Mouse (Mus musculus): ENCODE data around the gene Gm17374. TPM values are rescaled to one million over a fixed set of nuclear protein-coding genes. Genes with fewer than 3 reads are reported as not detected.

The Gm17374 gene
- polyA plus RNA-seq, 1 experiment, result not detected

DNA sequence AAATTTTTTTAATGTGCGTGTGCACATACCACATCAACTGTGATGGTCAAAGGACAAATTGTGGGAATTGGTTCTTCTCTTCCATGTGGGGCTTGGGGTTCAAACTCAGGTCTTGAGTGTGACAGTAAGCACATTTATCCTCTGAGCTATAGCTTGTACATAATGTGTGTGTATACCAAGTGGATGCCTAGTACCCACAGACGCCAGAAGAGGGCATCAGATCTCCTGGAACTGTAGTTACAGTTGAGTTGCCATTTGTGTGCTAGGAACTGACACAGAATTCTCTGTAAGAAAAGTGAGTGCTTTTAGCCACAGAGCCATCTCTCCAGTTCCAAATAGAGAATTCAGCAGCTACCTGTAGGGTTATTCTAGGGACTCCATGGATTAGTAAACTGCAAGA is 26.3 kb upstream of the Gm17374 start:
- no peak overlapping the region for H3ac ChIP-seq (ENCODE audit: control insufficient read depth, insufficient read length)
- peaks cover 71% of the 10 kb centered on the region for H3K36me3 ChIP-seq (ENCODE audit: control insufficient read depth, insufficient read depth)
- no peak overlapping the region for H3K4me2 ChIP-seq (ENCODE audit: low read depth)
- no peak overlapping the region for H3K4me3 ChIP-seq
- H3K79me2 ChIP-seq (ENCODE audit: control insufficient read depth, insufficient read depth), result no peaks in the 10 kb centered on the region
- TF ChIP-seq POLR2A (IDR thresholded peaks at IDR 0.05; ENCODE audit: insufficient read length, low read depth), result no peak
- no peaks in the 10 kb centered on the region for H3K27me3 ChIP-seq (ENCODE audit: control insufficient read depth, insufficient read depth, insufficient read length)

DNA sequence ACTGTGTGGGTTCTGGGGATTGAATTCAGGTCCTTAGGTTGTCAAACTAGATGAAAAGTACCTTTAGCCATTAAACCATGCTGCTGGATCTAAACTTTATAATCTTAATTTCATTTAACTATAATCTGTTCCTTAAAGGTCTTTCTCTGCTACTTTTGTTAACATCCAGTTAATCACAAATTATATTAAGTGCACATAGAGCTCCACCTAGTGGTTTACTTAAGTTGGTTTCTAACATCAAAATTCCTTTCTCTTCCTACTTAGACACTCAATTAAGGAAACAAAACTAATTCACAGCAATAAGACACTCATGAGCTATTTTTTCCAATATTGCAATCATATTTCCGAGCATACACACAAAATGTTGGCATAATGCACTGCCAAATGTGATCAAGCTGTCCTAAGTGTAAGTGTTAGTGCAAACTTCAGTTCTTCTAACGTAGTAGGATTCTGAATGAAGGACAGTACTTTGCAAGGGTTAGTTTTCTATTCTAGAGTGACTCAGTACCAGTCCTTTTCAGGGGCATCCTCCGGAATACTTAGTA is 7.4 kb downstream of the Gm17374 start:
- Histone ChIP-seq H3K36me3 (ENCODE audit: control insufficient read depth, insufficient read depth) (peaks cover 67% of the 10 kb centered on the region), H3K4me3 (no peak overlapping the region), H3K4me2 (ENCODE audit: low read depth) (no peak overlapping the region), H3K27me3 (ENCODE audit: control insufficient read depth, insufficient read depth, insufficient read length) (no peaks in the 10 kb centered on the region), H3ac (ENCODE audit: control insufficient read depth, insufficient read length) (no peak overlapping the region), H3K79me2 (ENCODE audit: control insufficient read depth, insufficient read depth) (peaks cover 5% of the 10 kb centered on the region)
- TF ChIP-seq E2F4 (IDR thresholded peaks at IDR 0.05; ENCODE audit: insufficient read depth) (no peak), POLR2AphosphoS2 (IDR thresholded peaks at IDR 0.05; ENCODE audit: insufficient read length, low read depth) (no peak), TCF12 (IDR thresholded peaks at IDR 0.05; ENCODE audit: insufficient read depth, poor library complexity, severe bottlenecking) (no peak), MYOD1 (IDR thresholded peaks at IDR 0.05; ENCODE audit: control insufficient read depth in 1 of 3, insufficient read length in 2 of 3, low read depth in 2 of 3) (no peak), TCF3 (IDR thresholded peaks at IDR 0.05; ENCODE audit: insufficient read length, low read depth) (no peak), CEBPB (IDR thresholded peaks at IDR 0.05; ENCODE audit: insufficient read depth, poor library complexity, severe bottlenecking) (no peak), MAX (IDR thresholded peaks at IDR 0.05; ENCODE audit: low read depth) (no peak), POLR2A (IDR thresholded peaks at IDR 0.05; ENCODE audit: insufficient read length, low read depth) (no peak), SRF (IDR thresholded peaks at IDR 0.05; ENCODE audit: control insufficient read depth, insufficient read length, low read depth) (no peak), REST (IDR thresholded peaks at IDR 0.05; ENCODE audit: insufficient read depth, insufficient read length) (no peak), USF1 (IDR thresholded peaks at IDR 0.05; ENCODE audit: low read depth) (no peak)

DNA sequence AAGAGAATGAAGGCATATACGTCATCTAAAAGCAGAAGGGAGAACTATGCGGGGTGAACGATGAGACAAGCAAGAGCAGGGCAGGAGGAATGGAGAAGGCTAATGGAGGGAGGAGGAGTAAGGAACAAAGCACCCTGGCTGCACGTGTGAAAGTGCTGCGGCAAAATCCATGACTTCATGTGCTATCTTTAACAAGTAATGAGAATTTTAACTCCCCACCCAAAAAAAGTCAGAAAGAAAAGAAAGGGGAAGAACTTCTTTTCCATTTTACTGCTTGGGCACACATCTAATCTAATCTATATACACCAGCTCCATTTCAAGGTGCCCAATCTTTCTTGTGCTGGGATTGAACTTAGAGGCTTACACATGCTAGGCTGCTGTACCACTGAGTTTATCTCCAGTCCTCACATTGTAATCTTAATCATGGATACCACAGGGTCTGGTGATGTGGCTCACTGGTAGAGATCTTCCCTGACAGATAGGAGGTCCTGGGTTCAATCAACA is 11.6 kb downstream of the Gm17374 start:
- Histone ChIP-seq H3K4me2 (ENCODE audit: low read depth) (no peak overlapping the region), H3K36me3 (ENCODE audit: control insufficient read depth, insufficient read depth) (peaks cover 70% of the 10 kb centered on the region), H3K4me3 (no peak overlapping the region), H3K27me3 (ENCODE audit: control insufficient read depth, insufficient read depth, insufficient read length) (no peaks in the 10 kb centered on the region), H3ac (ENCODE audit: control insufficient read depth, insufficient read length) (no peak overlapping the region), H3K79me2 (ENCODE audit: control insufficient read depth, insufficient read depth) (peaks cover 38% of the 10 kb centered on the region)
- TF ChIP-seq POLR2A (IDR thresholded peaks at IDR 0.05; ENCODE audit: insufficient read length, low read depth), result no peak
- TF ChIP-seq SRF (IDR thresholded peaks at IDR 0.05; ENCODE audit: control insufficient read depth, insufficient read length, low read depth), result no peak
- TF ChIP-seq CEBPB (IDR thresholded peaks at IDR 0.05; ENCODE audit: insufficient read depth, poor library complexity, severe bottlenecking), result no peak
- TF ChIP-seq E2F4 (IDR thresholded peaks at IDR 0.05; ENCODE audit: insufficient read depth), result no peak
- no peak for TF ChIP-seq TCF3 (IDR thresholded peaks at IDR 0.05; ENCODE audit: insufficient read length, low read depth)
- no peak for TF ChIP-seq POLR2AphosphoS2 (IDR thresholded peaks at IDR 0.05; ENCODE audit: insufficient read length, low read depth)

DNA sequence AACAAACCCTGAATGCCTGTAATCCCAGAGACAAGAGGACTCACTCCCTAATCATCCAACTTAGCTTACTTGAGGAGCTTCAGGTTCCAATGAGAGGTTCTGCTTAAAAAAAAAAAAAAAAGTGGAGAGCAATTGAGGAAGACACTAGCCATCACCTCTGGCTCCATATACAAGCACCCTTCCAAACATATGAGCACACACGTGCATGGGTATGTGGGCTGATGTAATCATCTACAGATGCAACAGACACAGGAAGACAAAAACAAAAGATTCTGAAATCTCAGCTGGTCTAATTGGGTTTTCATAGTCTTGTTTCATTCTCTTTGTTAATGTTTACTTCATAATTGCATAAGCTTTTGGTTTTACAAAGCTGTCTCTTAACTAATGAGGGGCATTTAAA is 17.2 kb downstream of the Gm17374 start:
- Histone ChIP-seq H3K79me2 (ENCODE audit: control insufficient read depth, insufficient read depth) (peaks cover 64% of the 10 kb centered on the region), H3K4me2 (ENCODE audit: low read depth) (peak overlapping the region; percentile 83), H3ac (ENCODE audit: control insufficient read depth, insufficient read length) (peak overlapping the region; percentile 51), H3K36me3 (ENCODE audit: control insufficient read depth, insufficient read depth) (peaks cover 39% of the 10 kb centered on the region), H3K4me3 (peak overlapping the region; percentile 86), H3K27me3 (ENCODE audit: control insufficient read depth, insufficient read depth, insufficient read length) (no peaks in the 10 kb centered on the region)
- TF ChIP-seq E2F4 (IDR thresholded peaks at IDR 0.05; ENCODE audit: insufficient read depth) (no peak), REST (IDR thresholded peaks at IDR 0.05; ENCODE audit: insufficient read depth, insufficient read length) (no peak), MYOG (IDR thresholded peaks at IDR 0.05; ENCODE audit: control insufficient read depth in 1 of 3, insufficient read depth in 1 of 3, insufficient read length in 2 of 3, low read depth in 2 of 3) (no peak), POLR2A (IDR thresholded peaks at IDR 0.05; ENCODE audit: insufficient read length, low read depth) (no peak), MYOD1 (IDR thresholded peaks at IDR 0.05; ENCODE audit: control insufficient read depth in 1 of 3, insufficient read length in 2 of 3, low read depth in 2 of 3) (no peak), TCF12 (IDR thresholded peaks at IDR 0.05; ENCODE audit: insufficient read depth, poor library complexity, severe bottlenecking) (no peak), CEBPB (IDR thresholded peaks at IDR 0.05; ENCODE audit: insufficient read depth, poor library complexity, severe bottlenecking) (no peak), USF1 (IDR thresholded peaks at IDR 0.05; ENCODE audit: low read depth) (no peak), POLR2AphosphoS2 (IDR thresholded peaks at IDR 0.05; ENCODE audit: insufficient read length, low read depth) (no peak), TCF3 (IDR thresholded peaks at IDR 0.05; ENCODE audit: insufficient read length, low read depth) (no peak), MAX (IDR thresholded peaks at IDR 0.05; ENCODE audit: low read depth) (no peak), SRF (IDR thresholded peaks at IDR 0.05; ENCODE audit: control insufficient read depth, insufficient read length, low read depth) (no peak)

GRCm38 (mm10) chr2:140170127-140170802 is 18.4 kb downstream of the Gm17374 start, which contains the start of the genes Esf1 and Ndufaf5:
Gene Esf1 (minus strand): TSS chr2:140170564.
Gene Ndufaf5 (plus strand): TSS chr2:140170649.
- TF ChIP-seq POLR2A (IDR thresholded peaks at IDR 0.05; ENCODE audit: insufficient read length, low read depth) (peak; percentile 76), REST (IDR thresholded peaks at IDR 0.05; ENCODE audit: insufficient read depth, insufficient read length) (no peak), TCF3 (IDR thresholded peaks at IDR 0.05; ENCODE audit: insufficient read length, low read depth) (no peak), MAX (IDR thresholded peaks at IDR 0.05; ENCODE audit: low read depth) (peak; percentile 63), TCF12 (IDR thresholded peaks at IDR 0.05; ENCODE audit: insufficient read depth, poor library complexity, severe bottlenecking) (no peak), SRF (IDR thresholded peaks at IDR 0.05; ENCODE audit: control insufficient read depth, insufficient read length, low read depth) (no peak), MYOG (IDR thresholded peaks at IDR 0.05; ENCODE audit: control insufficient read depth in 1 of 3, insufficient read depth in 1 of 3, insufficient read length in 2 of 3, low read depth in 2 of 3) (no peak), POLR2AphosphoS2 (IDR thresholded peaks at IDR 0.05; ENCODE audit: insufficient read length, low read depth) (peak; percentile 61), CEBPB (IDR thresholded peaks at IDR 0.05; ENCODE audit: insufficient read depth, poor library complexity, severe bottlenecking) (no peak), E2F4 (IDR thresholded peaks at IDR 0.05; ENCODE audit: insufficient read depth) (no peak), USF1 (IDR thresholded peaks at IDR 0.05; ENCODE audit: low read depth) (no peak), MYOD1 (IDR thresholded peaks at IDR 0.05; ENCODE audit: control insufficient read depth in 1 of 3, insufficient read length in 2 of 3, low read depth in 2 of 3) (no peak)
- Histone ChIP-seq H3K4me2 (ENCODE audit: low read depth) (peak within 1 kb of the TSS; percentile 83), H3K79me2 (ENCODE audit: control insufficient read depth, insufficient read depth) (peaks cover 57% of the 10 kb centered on the region), H3K36me3 (ENCODE audit: control insufficient read depth, insufficient read depth) (peaks cover 27% of the 10 kb centered on the region), H3ac (ENCODE audit: control insufficient read depth, insufficient read length) (peak within 1 kb of the TSS; percentile 51), H3K4me3 (peak within 1 kb of the TSS; percentile 86), H3K27me3 (ENCODE audit: control insufficient read depth, insufficient read depth, insufficient read length) (no peaks in the 10 kb centered on the region)
